Mouse (Mus musculus) left cerebral cortex, adult 2 months (tissue): ENCODE data around the gene Pigk. TPM values are rescaled to one million over a fixed set of nuclear protein-coding genes. Genes with fewer than 3 reads are reported as not detected.
"Not testable (repeated sequence)": the region's sequence is repeated elsewhere in the genome, so short reads cannot be mapped to it uniquely, and the experiment has no call there.

ENCODE experiments used
- DNase-seq, 2 experiments: peaks; one replicate each; pipeline ENCODE4 v3.0.0; 2021 to 2022; ENCODE audit warnings: low spot score in 2 of 2, mixed read lengths in 1 of 2; ENCODE audit errors: extremely low spot score in 1 of 2
- H3K27ac ChIP-seq: fragments of 200-600 bp; 2 replicates; pipeline ENCODE4 v1.8.1; 2022
- H3K4me3 ChIP-seq: fragments of 200-600 bp; 2 replicates; pipeline ENCODE4 v1.8.1; 2022
- CTCF ChIP-seq: fragments of 200-600 bp; IDR thresholded peaks from 2 replicates; pipeline ENCODE4 v1.8.1; 2022; ENCODE audit warnings: antibody characterized with exemption, mild to moderate bottlenecking, moderate library complexity
- intact Hi-C: fragments of 180-260 bp; cut with DNase I; formaldehyde crosslinking; loops from one replicate; pipeline ENCODE4 v1.15.1; 2025
- total RNA-seq, 2 experiments: library from RNA; stranded (reverse); gene quantifications; 2 replicates each; pipeline ENCODE4 v1.2.3; 2021

Gene Pigk
- total RNA-seq, 2 experiments from 2014 or later, result 49.8 to 51.9 TPM

DNA sequence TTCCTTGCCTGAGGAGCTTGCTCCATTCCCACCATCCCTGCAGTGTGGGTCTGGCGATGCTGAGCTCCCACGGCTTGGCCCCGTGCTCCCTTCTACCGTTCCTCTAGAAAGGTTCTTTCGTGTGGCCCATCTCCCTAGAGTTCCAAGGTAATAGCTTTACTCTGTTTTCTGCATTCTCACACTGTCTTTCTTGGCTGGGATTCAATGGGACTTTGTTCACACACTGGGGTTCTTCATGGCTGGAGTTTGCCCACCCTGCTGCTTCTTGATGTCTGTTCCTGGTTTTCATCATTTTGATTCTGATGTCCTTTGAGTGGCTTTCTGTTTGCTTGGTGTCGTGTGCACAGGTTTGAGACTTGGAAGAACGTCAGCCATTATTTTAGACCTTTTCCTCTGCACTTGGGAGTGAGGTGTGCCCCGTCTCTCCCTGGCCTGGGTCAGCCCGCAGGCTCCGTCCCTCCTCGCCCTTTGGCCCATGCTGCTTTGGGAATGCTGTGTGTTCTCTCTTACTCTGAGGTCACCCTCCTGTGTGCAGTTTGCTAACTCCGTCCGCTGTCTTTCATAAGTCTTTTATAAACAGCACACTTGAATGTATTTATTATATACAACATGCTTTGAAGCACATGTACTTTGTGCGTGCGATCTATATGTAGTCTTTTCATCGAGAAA is 63.1 kb downstream of the Pigk start:
- Histone ChIP-seq H3K27ac (no peak overlapping the region), H3K4me3 (no peak overlapping the region)
- TF ChIP-seq CTCF, result no peak
- intact Hi-C loops, result no loop called here
- DNase-seq, result no peak

DNA sequence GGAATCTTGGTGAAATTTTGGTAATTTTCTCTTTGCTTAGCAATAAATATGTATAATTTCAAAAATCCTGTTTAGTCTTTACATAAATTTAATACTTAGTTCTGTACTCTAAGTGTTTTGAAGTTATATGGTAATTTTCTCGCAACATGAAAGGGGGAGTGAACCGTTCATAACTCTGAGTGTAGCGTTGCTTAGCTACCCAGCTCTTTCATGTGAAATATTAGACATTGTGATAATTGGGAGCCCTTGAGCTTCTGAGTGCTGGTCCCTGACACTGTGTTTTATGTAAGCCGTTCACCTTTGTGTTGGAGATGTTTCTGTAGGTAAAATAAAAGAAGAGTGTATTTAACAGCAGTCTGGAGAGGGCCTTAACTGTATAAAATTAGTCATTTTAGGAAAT is 65.9 kb downstream of the Pigk start:
- no peak for DNase-seq
- Histone ChIP-seq H3K4me3 (no peak overlapping the region), H3K27ac (no peak overlapping the region)
- intact Hi-C loops, result loop anchor here (5.0 to 10.0 kb wide), 3 partner anchors 465 to 785 kb away; no protein-coding TSS in a partner anchor
- TF ChIP-seq CTCF, result no peak

DNA sequence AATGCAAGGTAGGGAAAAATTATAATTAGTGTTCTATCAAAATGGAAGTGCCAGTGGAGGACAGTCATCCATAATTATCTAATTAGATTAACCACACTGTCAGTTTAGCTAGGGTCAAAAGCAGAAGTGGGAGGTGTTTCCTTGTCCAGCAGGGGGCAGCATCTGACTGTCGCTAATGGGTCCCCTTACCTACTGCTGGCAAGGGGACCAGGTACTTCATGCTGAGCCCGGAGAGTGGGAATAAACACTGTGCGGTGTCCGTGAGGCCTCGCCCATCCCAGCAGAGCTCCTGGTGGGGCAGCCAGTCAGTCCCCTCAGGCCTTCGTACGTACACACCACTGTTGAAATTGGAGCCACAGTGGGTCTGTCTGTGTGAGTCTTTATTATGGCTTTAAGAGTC is 69.9 kb downstream of the Pigk start:
- intact Hi-C loops, result loop anchor here (2.0 to 10.0 kb wide), 5 partner anchors 175 to 871 kb away; no protein-coding TSS in a partner anchor
- peak; percentile 89 for TF ChIP-seq CTCF
- DNase-seq, result peak; percentile 65 to 75
- no peak overlapping the region for H3K4me3 ChIP-seq
- H3K27ac ChIP-seq, result no peak overlapping the region

DNA sequence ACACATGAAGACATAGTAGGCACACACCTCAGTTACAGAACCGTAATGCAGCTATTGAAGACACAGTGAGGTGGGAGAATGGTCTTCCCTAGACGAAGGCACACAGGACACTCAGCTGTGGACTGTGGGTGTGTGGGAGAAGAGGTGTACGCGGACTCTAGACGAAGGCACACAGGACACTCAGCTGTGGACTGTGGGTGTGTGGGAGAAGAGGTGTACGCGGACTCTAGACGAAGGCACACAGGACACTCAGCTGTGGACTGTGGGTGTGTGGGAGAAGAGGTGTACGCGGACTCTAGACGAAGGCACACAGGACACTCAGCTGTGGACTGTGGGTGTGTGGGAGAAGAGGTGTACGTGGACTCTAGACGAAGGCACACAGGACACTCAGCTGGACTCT is 70.5 kb downstream of the Pigk start:
- H3K4me3 ChIP-seq, H3K27ac ChIP-seq, DNase-seq: not testable (repeated sequence)
- intact Hi-C loops, result loop anchor here (2.0 to 10.0 kb wide), 4 partner anchors 174 to 780 kb away; no protein-coding TSS in a partner anchor

DNA sequence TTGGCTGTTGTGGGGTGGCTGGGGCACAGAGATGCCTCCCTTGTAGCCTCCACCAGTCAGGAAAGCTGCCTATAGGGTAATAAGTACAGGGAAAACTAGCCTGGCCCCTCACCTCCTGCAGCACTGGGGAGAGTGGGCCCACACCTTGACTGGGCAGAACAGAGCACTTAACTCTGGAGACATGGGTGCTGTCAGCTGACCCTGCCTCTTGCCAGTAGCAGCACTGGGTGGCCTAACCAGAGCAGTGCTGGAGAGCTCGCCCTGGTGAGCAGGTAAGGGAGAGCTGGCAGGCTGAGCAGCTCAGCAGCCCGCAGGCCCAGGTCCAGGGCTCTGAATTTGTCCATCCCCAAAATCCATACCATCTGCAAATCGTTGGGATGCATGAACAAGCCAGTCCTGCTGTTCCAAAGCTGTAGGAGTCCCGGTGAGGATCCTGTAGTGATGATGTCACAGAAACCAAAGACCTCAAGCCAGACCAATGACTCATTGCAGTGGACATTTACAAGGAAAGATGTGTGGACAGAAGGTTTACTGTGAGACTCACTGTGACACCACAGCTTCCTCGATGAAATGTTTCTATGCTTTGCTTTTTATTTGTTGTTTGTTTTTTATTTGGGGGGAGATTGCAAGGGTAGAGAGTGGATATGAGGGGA is 74.5 kb downstream of the Pigk start:
- not testable (repeated sequence) for H3K4me3 ChIP-seq, DNase-seq, H3K27ac ChIP-seq
- intact Hi-C loops, result loop anchor here (10.0 kb wide), 2 partner anchors 456 to 776 kb away; no protein-coding TSS in a partner anchor

DNA sequence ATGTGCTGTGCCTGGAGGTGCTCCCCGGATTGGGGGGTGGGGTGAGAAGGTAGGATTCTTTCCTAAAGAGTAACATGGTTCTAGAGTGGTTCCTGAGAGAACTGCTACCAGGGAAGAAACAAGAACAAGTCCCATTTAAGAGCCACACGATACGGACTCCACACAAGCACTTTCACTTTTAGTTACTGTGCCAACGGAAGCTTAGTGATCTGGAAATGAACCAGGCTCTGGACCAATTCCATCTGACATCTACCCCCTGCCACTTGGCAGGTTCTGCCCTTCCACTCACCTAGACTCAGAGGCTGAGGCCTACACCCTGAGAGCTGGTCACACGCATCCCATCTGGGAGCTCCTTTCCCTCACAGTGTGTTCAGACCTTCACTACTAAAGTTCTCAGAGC is 78.7 kb downstream of the Pigk start:
- no peak overlapping the region for H3K4me3 ChIP-seq
- H3K27ac ChIP-seq, result no peak overlapping the region
- no peak for DNase-seq
- intact Hi-C loops, result no loop called here
- TF ChIP-seq CTCF, result no peak

DNA sequence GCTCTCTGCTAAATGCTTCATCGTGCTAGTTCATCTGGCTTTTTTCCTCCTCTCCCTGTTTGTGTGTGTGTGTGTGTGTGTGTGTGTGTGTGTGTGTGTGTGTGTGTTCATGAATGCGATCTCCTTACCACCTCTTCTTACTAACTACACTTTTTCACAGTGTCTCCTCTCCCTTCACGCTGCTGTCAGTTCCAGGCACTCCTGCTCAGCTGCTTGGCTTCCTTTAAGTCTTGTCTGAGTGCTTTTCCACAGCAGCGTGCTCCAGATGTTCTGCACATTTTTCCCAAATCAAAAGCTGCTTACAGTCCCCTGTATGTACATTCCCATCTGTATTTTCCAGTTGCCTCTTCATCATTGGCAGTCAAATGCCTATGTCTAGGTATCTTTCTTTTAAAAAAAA is 79.1 kb downstream of the Pigk start:
- no peak overlapping the region for H3K27ac ChIP-seq
- intact Hi-C loops, result no loop called here
- no peak overlapping the region for H3K4me3 ChIP-seq
- TF ChIP-seq CTCF, result no peak
- DNase-seq, result no peak

DNA sequence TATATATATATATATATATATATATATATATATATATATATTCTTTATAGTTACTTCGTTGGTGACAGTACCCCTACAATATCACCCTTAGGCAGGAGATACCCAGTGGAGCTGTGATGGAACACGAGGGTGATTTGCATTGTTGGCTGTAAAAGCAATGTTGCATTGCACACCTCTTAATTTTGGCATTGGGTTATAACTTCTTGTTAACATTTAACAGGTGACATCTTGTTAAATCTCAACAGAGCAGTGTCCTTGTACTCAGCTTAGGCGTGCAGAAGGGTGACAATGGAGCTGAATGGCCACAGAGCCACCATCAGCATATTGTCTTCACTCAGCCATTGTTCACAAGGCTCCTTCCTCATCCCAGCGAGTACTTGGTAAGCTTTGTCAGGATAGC is 82.3 kb downstream of the Pigk start:
- intact Hi-C loops, result no loop called here
- no peak for TF ChIP-seq CTCF
- Histone ChIP-seq H3K4me3 (no peak overlapping the region), H3K27ac (no peak overlapping the region)
- DNase-seq, result no peak

DNA sequence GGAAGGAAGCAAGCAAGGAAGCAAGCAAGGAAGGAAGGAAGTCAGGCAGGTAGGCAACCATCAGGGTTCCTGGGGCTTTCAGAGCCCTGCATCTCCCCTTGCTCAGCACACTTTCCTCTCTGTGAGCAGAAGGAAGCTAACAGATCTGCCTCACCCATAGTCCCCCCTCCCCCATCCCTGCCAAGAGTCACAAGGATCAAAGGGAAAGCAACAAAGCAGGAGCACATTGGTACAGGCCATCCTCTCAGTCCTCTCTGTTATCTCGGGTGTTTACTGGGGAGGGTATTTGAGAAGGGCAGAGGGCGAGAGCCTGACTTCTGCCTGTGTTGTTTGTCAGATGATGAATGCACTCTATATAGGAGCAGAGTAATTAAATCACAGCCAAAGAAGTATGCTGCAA is 83.5 kb downstream of the Pigk start:
- Histone ChIP-seq H3K27ac (no peak overlapping the region), H3K4me3 (no peak overlapping the region)
- intact Hi-C loops, result no loop called here
- DNase-seq, result no peak
- TF ChIP-seq CTCF, result no peak

DNA sequence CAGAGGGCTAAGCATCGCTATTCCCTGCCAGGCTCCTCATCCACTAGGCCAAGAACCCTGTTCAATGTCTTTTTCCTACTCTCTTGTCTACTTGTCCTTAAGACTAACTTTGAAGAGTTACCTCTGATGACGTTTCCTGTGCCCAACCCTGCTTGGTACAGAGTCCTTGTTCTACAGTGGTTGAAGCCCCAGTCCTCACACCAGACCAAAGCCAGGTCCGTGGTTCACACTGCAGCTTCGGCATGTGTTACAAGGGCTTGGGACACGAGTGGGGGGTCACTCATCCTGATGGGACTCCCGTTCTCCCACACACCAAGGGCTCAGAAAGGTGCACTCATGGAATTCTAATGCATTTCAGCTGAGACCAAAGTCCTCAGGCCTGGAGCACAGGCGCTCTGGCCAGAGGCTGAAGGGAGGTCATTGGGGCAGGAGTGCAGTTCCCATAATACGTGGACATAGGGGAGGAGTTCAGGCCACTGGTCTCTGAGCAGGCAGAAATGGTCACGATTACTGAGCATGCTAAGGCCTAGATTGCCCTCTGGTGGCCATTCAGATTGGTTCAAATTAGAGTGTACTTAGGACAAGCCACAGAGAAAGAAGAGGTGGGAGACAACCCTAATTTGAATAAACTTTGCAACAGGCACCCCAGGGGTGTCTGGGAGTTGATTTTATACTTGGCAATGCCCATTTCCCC is 86.0 kb downstream of the Pigk start:
- intact Hi-C loops, result no loop called here
- TF ChIP-seq CTCF, result peak; percentile 60
- DNase-seq, result no peak
- no peak overlapping the region for H3K27ac ChIP-seq
- H3K4me3 ChIP-seq, result no peak overlapping the region

DNA sequence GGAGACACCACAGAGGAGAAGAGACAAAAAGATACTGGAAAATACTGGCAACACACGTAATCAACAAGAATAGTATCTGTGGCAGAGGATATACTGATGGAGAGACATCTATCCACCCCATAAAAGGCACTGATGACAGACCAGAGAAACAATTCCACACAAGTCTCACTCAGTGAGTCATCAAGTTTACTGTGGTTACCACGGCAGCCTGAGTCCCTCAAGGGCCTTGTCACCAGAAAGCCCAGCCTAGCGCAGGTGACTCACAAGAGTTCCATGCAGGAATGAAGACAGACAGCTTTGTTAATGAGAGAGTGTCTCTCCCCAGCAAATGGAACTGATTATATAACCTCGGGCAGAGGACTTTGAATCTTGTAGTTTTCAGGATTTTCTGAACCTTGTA is 100.0 kb downstream of the Pigk start:
- TF ChIP-seq CTCF, result no peak
- Histone ChIP-seq H3K27ac (no peak overlapping the region), H3K4me3 (no peak overlapping the region)
- intact Hi-C loops, result no loop called here
- no peak for DNase-seq

DNA sequence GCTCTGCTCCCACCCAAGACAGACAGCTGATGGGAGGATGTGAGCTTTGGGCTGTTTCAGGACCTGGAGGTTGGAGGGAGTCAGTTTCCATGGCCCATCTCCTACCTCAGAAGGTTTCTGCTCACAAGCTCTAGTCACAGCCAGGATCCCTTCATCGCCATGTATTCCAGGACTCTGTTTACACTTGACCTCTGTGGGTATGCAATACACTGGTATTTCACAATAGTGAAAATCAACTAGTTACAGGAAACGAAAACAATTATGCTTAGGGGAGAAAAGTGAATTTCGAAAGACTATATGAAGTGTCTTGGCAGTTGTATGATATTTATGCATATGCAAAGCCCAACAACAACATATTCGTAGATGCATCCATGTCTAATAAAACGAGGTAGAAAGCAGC is 101.2 kb downstream of the Pigk start:
- Histone ChIP-seq H3K4me3 (no peak overlapping the region), H3K27ac (no peak overlapping the region)
- intact Hi-C loops, result no loop called here
- DNase-seq, result no peak
- no peak for TF ChIP-seq CTCF
